Mouse (Mus musculus) adrenal gland, adult (tissue): ENCODE data around the gene Wdr20.
"Not testable (repeated sequence)": the region's sequence is repeated elsewhere in the genome, so short reads cannot be mapped to it uniquely, and the experiment has no call there.

ENCODE experiments used
- DNase-seq, 2 experiments: peaks; one replicate each; pipeline ENCODE4 v3.0.0; 2022 to 2023; ENCODE audit warnings: low spot score in 1 of 2; ENCODE audit not compliant: inconsistent age in 2 of 2

The Wdr20 gene

DNA sequence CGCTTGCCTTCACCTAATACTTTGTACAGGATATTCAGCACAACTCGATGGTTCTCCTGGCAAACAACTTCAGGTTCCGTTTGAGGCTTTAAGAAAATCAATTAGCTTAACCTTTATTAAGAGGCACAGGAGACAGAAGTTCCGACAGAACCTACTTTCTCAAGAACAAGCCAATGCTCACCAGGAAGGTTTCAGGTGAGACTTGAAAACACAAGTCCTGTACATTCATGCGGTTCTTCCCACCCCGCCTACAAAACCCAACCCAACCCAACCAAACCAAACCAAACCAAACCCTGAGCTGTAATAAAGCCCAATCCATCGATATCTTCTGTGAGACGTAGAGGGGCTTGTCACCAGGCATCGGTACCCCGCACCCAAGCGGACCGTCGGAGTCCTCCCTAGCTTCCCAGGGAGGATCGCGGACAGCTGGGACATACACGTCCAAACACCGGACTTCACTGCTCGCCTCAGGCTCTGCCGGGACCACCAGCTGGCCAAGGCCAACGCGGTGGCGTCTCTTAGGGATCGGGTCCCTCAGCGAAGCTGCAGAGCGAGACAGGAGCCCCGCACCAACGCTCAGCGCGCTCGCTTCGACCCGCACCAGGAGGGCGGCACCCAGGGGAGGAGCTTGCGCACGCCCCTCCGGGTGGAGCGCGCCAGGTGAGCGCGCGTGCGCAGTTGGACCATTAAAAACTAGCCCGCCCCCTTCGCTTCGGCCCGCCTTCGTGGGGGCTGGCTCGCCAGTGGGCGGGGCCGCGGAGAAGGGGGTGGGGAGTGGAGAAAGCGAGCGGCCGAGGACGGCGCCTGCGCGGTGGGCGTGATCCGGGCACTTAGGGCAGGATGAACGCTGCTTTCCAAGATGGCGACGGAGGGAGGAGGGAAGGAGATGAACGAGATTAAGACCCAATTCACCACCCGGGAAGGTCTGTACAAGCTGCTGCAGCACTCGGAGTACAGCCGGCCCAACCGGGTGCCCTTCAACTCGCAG, at the start of gene Wdr20:
Gene Wdr20, plus strand, starts transcription at position 775 of the 988 bp plus-strand sequence.
- peak; percentile 99 to 100 for DNase-seq

DNA sequence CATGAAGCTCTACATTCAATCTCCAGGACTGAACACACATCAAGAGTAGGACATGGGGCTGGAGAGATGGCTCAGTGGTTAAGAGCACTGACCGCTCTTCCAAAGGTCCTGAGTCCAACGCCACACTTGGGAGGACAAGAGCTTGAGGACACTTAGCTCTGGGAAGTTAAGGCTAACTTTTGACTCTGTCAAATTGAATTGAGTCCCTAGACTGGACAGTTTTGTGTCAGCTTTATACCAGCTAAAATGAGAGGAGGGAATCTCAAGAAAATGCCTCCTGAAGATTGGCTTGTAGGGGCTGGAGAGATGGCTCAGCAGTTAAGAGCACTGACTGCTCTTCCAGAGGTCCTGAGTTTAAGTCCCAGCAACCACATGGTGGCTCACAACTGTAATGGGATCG, 48.8 kb upstream of the Wdr20 start:
- peak in 1 of 2 experiments; percentile 20 for DNase-seq

DNA sequence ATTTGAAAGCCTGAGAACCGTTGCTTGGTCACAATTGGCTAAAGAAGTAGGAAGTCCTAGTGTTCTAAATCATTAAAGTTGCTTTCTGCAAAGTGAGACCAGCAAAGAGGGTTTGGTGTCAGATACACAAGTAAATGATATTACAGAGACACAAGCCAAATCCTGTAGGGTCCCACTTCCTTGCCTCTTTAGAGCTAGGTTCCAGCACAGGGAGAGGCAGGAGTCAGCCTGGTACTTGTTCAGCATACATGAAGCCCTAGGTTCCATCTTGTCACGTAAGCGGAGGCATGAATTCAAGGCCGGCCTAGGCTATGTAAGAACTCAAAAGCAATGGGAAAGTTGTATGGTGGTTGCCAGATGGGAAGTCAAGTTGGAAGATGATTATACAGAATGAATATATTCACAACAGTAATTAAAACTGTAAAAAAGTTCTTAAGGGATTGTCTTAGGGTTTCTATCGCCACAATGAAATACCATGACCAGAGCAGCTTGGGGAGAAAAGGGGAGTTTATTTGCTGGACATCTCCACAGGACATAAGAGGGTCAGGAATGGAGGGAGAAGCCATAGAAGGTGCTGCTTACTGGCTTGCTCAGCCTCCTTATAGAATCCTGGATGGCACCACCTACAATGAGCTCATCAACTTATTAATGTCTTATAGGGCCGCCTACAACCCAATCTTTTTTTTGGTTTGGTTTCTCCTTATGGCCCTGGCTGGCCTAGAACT, 47.7 kb upstream of the Wdr20 start:
- DNase-seq = peak in 1 of 2 experiments; percentile 16

DNA sequence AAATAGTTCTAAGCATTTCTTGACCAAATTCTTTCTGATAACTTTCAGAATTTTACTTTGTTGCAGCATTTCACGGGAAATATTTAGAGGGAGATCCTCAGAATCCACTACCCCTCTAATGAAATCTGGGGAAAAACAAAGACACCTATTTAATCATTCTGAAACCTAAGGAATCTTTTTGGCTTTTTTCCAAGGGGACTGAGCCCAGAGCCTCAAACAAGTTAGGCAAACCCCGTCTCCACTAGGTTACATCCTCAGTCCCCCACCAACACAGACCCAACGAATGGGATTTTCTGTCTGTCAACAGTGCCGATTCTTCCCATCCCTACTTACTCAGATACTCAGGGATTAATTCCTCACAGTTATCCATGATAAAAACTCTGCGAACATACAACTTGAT, 44.4 kb upstream of the Wdr20 start:
- not testable (repeated sequence) for DNase-seq

DNA sequence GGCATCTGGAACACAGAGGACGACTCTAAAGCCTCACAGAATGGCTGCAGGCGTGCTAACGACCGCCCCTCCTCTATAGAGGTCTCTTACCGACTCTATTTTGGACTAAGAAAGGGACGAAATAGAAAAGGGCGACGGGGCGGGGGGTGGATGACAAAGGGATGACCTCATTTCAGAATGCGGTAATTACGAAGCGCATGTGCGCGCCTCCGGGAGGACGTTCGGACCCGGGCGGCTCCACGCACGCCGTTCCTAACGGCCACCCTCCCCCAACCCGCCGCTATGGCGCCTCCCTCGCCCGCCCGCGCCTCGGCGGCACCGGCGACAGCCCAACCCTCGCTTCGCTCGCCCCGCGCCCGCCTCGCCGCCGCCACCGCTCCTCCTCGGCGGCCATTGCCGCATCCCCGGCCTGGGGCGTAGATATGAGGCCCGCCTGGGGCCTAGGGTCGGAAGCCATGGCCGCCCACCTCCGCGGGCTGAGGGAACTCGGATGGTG, 42.0 kb upstream of the Wdr20 start:
- DNase-seq = peak; percentile 76 to 91

DNA sequence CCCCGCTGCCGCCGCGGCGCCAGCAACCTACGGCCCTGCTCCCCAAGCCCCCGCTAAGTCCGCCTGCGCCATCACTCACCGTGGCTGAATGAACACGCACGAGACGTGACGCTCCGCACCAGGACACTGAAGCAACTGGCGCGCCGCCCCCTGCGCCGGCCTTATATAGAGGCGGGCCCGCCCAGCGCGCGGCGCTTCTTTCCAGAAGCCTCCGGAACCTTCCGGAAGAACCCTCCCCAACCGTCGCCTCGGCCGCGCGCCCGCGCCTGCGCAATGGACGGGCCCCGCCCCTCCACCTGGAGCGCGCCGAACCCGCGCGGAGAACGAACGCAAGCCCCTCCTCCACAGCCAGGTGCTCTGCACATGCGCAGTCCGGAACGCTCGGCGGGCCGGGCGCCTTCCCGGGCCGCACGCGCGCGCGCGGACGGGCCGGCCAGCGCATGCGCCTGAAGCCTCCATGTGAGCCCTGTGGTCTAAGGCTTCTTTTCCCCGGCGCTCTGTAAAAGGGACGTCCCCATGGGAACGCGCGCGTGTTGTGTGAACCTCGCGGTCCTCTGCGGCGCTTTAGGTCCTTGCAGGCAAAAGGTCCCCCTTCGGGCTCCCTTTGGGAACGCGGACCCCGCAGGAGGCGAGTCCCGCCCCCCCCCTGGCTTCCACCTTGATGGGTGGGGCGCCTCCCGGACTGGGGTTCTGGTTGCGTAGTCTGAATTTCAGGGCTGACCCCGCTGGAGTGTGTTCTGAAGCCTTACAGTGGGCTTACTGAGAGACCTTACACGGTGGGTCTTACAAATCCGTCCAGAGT, 41.4 kb upstream of the Wdr20 start:
- DNase-seq = peak; percentile 99

DNA sequence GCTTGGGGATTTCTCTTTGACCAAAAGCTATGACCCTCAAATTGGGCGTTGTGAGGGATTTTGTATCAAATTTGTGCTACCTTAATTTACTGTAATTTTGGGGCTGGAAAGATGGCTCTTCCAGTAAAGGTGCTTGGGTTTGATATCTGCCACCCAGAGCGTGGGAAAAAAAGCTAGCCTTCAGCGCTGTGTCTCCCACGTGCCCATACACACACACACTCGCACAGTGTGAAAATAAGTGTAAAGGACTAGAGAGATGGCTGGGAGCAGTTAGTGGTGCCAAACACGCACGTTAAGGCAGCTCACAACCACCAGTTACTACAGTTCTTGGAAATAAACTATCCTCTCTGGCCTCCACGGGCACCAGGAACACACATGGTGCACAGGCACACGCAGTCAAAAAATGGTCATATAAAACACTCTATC, 40.8 kb upstream of the Wdr20 start:
- no peak for DNase-seq

DNA sequence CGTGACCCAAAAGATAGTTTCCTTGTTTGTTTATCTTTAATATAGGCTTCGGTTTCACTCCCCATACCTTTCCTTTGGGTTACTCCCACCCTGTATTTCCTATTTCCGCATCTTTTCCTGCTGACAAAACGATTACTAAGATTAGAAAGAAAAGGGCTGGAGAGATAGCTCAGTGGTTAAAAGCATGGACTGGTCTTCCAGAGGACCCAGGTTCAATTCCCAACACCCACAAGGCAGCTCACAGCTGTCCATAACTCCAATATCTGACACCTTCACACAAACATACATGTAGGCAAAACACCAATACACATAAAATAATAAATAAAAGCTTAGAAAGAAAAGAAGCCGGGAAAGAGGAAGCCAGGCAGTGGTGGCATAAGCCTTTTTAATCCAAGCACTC, 40.3 kb upstream of the Wdr20 start:
- DNase-seq = no peak

DNA sequence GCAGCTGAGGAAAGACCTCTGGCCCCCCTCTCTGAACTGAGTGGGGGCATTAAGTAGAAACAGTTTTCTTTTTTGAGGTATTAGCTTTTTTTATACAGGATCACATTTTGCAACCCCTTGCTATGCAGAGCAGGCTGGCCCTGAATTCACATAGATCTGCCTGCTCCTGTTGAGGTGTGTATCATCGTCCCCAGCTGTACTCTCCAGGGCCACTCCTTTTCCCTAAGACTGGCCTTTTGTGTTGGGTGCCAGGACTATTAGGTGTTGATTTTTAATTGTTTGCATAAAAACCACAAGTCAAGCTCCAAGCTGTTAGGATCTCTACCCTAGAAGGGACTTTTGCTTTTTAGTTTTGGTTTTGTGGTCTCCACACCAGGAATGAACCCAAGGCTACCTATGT, 39.7 kb upstream of the Wdr20 start:
- no peak for DNase-seq

DNA sequence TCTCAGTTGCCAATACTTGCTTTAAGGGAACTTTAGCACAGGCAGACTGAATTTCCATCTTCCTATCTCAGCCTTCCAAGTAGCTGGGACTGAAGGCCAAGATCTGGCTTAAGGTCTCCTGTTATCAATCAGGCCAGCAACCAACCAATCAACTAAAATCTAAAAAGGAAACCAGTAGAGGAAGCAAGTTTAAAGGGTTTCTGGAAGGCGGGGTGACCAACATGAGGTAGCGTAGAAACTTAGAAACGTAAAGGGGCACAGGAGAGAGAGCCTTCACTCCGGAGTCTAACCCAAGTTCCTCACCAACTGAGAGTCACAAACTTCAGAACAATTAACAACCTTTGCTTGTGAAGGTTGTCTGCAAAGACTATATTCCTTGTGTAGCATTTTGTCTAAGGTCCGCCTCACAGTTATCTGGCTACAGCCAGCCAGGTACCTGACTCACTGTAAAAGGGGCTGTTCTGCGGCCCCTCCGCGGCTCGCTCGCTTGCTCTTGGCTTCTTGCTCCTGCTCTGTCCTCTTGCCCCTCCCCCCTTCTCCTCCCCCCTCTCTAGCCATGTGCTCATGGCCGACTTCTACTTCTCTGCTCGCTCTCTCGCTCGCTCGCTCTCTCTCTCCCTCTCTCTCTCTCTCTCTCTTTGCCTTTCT, 39.1 kb upstream of the Wdr20 start:
- DNase-seq = no peak

DNA sequence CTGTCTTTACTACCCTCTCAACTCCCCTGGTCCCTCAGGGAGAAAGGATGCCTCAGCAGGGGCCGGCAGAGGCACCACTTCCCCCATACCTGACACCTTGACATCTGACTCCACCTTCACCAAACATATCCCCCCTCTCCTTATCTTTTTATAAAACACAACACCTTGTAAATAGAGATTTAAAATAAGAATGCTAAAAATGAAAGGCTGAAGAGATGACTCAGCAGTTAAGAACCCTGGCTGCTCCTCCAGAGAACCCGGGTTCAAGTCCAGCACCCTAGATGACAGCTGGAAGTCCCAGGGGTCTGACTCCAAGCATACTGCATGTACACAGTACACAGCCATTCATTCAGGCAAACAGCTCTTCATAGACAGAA, 38.6 kb upstream of the Wdr20 start:
- DNase-seq = no peak

DNA sequence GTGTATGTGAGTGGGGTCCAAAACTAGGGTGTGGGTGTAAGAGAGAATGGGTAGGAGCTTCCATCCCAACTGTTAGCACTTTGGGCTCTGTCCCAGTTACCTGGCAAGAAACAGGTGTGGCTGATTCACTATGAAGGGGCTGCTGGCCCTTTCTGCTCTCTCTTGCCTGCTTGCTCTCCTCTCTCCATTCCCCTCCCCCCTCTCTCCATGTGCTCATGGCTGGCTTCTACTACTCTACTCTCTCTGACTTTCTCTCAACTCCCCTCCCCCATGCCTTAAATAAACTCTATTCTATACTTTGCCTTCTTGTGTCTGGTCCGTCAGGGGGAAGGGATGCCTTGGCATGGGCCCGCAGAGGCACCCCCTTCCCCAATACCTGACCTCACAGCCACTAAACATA, 37.0 kb upstream of the Wdr20 start:
- no peak for DNase-seq

DNA sequence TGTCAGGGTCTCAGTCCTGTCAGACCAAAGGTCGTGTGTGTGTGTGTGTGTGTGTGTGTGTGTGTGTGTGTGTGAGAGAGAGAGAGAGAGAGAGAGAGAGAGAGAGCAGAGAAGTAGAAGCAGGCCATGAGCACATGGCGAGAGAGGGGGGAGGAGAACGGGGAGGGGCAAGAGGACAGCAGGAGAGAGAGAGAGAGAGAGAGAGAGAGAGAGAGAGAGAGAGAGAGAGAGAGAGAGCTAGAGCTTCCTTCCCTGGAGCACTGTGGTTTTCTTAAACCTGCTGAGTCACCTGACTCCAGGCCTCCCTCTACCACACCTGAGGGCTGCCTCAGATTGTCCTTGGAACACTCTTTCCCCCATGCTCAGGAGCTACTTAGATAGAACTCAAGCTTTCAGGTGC, 36.4 kb upstream of the Wdr20 start:
- not testable (repeated sequence) for DNase-seq

DNA sequence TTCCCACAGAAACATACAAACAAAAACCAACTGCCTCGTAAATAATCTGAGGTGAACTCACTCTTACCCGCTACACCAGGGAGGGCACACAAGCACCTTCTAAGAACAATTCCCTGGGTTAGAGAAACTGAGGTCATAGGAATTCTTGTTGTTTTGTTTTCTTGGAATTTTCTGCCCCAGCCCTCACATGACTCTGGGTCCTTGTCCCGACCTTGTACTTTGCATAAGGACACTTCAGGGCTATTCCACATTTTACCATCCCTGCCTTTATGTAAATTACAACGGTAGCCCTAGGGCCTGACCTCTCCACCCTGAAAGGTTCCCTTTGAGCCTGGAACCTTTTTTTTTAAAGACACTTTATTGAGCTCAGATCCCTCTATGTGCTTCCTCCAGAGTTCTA, 35.2 kb upstream of the Wdr20 start, which contains the start of gene Hsp90aa1:
Gene Hsp90aa1, minus strand, starts transcription at position 173 of the 400 bp plus-strand sequence.
- no peak for DNase-seq

DNA sequence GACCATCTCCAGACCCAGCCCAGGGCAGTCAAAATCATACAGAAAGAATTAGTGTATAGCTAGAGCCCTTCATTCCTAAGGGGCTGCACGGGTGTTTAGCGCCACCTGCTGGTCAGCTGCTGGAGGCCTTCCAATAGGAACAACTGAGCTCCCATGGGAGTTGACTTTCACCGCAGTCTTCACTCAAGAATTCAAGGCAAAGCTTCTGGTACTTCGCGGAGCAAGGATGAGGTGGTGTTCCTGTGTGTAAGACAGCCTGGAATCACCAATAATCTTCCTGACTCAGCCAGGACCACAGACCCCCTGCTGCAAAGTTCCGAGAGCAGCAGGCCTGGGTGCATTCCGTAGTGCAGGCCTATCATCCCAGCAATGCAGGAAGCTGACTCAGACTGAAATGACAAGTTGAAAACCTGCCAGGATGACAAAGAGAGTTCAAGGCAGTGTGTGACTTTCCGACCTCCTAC, 34.7 kb upstream of the Wdr20 start:
- peak; percentile 91 to 98 for DNase-seq

DNA sequence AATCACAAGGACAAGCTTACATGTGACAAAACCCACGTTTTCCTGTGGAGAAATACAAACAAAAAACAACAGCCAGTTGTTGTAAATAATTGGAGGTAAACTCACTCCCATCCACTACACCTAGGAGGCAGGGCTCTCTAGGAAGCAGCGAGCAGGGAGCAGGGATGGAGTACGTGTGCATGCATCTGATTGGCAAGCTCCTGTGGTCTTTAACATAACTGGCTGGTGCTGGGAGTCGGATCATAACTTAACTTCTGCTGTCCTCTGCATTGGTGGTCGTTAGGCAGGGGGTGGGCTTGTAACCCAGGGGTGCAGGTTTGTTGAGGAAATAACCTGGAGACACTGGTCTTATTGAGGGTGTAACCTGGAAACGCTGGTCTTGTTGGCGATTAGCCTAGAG, 34.1 kb upstream of the Wdr20 start:
- DNase-seq = peak in 1 of 2 experiments; percentile 23

DNA sequence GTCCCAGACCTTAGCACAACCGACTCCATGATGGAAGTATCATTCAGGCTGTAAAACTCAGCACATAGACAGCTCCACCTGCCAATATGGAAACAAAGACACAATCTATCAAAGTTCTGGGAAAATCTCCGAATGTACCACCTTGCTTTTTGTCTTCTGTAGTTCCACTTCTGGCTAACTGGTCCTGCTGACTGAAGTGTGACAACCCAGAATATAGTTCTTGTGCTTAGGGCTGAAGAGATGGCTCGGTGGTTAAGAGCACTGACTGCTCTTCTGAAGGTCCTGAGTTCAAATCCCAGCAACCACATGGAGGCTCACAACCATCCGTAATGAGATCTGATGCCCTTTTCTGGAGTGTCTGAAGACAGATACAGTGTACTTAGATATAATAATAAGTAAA, 32.3 kb upstream of the Wdr20 start:
- DNase-seq = not testable (repeated sequence)

DNA sequence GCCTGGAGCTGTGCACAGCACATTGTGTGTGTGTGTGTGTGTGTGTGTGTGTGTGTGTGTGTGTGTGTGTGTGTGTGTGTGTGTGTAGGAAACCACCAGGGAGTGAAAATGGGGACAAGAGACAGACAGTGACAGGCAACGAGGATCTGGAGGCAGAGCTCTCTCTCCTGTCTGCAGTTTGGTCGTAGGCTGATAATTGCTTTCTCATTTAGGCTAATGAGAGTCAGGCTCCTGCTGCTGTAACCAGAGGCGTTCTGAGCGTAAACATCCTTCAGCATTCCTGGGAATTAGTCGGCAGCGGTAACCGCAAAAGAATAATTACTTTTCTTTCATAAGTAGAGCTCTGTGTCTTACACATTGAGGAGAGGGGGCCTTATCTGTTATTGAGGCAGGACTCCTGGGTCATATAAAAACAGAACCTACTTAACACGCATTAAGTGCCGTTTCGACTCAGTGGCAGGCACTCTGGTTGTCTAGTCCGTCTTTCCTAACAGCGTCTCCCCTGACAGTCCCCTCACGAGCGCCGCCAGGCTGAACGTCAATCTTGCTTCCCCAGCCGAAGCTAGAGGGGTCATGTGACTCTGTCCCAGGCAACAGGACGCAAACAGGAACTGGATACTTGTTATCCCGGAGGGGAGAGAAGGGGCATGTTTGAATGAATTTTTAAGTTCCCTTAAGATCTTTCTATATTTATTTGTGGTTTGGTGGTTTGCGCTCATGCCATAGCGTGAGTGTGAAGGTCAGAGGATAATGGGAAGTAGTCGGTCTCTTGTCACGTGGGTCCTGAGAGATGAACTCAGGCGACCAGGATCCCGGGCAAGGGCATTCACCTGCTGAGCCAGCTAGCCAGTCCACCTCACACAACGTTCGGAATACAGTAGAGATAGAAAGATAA, 31.2 kb upstream of the Wdr20 start:
- DNase-seq = peak; percentile 78 to 91

DNA sequence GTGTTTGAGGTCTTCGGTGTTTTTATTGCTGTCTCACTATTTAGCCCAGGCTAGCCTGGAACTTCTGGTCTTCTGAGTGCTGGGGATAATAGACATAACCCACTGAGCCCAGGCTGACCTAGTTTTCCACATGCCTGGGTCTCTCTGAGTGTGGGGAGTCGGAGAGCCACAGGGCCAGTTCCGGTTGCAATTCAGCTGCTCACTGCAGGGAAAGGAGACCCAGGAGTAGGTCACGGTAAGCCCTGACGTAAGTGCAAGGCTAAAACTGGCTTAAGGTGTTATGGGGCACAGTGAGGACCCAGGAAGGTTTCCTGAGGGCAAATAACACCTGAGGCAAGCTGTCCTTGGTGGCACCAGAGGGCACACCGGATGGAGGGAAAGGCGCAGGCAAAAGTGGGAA, 30.3 kb upstream of the Wdr20 start:
- peak in 1 of 2 experiments; percentile 9 for DNase-seq
